Mouse (Mus musculus) kidney, postnatal 10 days (tissue): ENCODE results near the gene Gna11.

ENCODE experiments used
- DNase-seq: peaks from one replicate; pipeline ENCODE4 v3.0.0; 2021; ENCODE audit warnings: mixed read lengths

The Gna11 gene

GRCm38 (mm10) chr10:81499250-81499901, 45.6 kb downstream of the Gna11 start:
- no peak for DNase-seq

- DNase-seq: no peak
Measured at GRCm38 (mm10) chr10:81498316-81499249, 46.4 kb downstream of the Gna11 start.

DNA sequence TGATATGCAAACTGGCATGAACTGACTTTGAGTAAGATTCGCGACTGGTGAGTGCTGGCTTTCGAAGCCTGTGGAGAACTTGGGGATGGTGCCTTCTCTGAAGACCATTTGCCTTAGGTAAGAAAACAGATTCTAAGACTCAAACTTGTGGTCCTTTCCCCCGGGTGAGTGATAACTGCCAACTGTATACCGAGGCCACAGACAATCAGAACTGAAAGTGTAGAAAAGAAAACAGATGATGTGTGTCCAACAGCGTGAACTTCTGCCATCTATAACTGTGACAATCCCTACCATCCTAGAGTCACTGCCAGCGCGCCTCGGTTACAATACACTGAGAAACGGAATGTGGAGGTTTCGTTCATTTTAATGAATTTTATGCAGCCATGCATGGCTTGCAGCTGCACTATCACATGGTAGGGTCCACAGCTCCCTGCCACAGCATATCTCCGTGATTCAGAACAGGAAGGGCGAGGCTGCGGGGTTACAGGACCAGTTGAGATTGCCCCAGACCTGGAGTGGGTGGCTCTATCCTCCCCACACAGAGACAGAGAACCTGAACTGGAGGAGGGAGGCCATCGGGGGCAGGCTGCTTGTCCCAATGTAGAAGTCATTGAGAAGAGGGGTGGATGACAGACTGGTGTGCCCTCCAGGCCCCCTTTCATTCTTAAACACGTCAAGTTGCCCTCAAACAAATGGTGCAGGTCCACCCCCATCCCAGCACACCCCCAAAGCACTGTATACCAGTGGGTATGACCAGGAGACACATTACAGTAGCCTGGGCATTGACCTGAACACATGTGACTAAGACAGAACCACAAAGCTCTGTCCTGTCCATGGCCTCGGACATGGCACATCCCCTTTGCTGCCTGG, 47.4 kb downstream of the Gna11 start:
- no peak for DNase-seq

DNA sequence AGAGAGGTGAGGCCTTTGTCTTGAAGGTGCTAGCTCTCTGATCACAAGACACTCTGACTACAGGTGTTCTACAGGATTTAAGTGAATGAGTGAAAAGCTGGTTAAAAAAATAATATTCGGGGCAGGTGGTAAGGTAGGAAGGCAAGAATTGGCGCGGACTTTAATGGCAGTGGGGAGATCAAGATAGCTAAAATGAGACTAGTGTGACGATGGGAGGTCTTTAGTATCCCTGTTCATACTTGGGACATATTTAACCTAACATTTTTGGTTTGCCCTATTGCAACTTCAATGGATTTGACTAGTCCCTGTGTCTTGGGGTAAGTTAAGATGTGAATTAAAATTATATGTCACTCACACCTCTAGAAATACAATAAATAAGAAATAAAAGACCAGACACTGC, 48.0 kb downstream of the Gna11 start:
- no peak for DNase-seq

GRCm38 (mm10) chr10:81496264-81496901, 48.6 kb downstream of the Gna11 start, which contains the start of gene Ncln:
Ncln (minus strand) TSS chr10:81496392.
- peak; percentile 99 for DNase-seq

DNA sequence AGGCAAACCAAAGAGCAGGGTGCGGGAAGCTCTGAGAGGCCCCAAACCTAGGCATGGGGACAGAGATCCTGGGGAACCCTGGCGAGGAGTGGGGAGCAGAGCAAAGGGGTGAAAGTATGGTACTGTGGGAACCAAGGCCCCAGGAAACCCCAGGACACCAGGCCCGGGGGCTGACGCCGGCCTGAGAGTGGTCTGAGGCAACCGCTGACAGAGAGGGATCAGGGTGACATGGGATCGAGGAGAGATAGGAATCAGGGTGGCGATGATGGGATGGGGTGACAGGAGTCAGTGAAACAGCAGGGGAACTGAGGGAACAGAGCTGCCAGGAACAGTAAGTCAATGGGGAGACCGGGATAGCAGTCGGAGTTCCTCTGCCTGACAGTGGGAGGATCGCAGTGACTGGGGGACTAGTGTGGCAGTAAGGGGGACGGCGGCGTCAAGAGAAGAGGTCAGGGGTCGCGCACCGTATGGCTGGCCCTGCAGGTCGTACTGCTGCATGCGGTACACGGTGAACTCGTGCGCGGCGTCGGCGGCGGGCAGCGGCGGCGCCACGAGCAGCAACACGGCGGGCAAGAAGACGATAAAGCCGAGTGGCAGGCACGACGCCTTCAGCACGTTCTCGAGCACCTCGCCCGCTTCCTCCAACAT, 49.2 kb downstream of the Gna11 start:
- no peak for DNase-seq

DNA sequence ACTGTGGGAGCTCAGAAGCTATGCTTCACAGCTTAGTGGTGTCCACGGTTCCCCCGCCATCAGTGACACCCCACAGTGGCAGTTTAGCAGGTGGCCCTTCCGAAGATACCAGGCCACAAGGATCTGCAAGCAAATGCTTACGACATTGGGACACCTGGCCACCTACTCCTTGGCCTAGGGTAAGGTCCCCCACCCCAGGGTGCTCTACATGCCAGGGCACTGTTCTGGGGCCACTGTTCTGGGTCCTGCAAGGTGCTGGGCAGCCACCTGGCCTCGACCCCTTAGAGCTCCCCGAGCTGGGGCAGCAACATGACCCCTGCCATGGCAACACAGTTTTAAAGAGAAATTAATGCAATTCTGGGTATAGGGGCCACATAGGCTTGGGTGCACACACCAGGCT, 49.8 kb downstream of the Gna11 start:
- DNase-seq: no peak

DNA sequence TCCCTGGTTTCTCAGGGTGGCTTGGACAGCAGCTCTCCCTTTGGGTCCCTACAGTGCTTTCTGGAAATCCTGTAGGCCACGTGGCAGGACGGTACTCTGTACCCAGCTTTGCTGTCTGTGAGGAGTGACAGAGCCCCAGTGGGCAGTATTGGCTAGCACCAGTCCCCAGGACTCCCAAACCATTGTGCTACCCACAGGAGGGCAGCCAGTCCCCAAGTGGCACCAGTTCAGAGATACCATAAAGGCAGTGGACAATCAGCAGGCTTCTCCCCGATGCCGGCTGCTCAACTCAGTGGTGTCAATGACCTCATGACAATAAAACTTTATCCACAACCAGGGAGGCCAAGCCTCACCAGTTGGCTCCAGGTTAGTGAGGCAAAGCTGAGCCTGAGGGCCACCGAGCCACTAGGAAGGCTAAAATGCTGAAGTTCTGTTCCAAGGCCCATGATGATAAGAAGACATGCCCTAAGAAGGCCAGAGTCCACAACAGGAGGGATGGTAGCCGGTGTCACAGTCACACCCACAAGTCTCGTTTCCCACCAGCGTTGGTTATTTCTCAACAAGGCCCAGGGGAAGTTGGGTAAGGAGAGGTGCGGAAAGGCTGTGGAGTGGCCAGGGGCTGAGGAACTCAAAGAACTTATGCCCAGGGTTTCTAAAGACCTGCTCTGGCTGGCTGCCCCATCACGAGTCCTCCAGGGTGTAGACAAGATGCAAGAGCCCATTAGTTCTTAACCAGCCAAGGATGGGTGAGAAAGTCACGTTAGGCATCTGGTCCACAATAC, 50.5 kb downstream of the Gna11 start:
- DNase-seq: no peak

GRCm38 (mm10) chr10:81493601-81494220, 51.3 kb downstream of the Gna11 start:
- DNase-seq: no peak

DNA sequence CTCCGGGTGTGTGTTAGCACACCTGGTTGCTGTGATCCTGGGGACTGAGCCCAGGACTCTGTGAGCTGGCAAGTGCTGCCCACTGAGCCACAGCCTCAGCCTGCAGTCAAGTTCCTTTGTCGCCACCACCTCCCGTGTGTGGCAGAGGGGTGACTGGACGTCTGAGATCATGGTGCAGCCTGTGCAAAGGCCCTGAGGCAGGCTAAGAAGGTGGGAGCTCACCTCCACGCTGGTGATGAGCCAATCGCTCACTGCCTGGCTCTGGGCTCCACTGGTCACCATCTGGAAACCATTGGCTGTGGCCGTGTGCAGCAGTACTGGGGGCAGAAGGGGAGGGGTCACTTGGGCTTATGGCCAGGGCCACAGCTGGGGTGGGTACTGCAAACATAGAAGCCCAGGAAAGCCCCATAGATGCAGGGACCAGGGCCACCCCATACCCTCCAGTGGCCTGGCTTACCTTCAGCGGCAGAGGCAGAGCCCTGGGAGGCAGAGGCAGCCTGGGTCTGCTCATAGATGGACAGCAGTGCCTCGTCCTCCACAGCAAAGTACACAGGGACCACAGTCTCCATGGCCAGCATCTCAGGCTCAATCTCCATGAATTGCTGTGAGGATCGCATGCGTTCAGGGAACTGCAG, 52.3 kb downstream of the Gna11 start:
- DNase-seq: no peak

- DNase-seq: no peak
Measured at GRCm38 (mm10) chr10:81491018-81491417, 54.0 kb downstream of the Gna11 start.

GRCm38 (mm10) chr10:81489941-81490340, 55.0 kb downstream of the Gna11 start:
- no peak for DNase-seq

GRCm38 (mm10) chr10:81488081-81488480, 56.9 kb downstream of the Gna11 start:
- DNase-seq: no peak

GRCm38 (mm10) chr10:81486496-81486895, 58.5 kb downstream of the Gna11 start:
- no peak for DNase-seq

GRCm38 (mm10) chr10:81485479-81486018, 59.4 kb downstream of the Gna11 start:
- no peak for DNase-seq

DNA sequence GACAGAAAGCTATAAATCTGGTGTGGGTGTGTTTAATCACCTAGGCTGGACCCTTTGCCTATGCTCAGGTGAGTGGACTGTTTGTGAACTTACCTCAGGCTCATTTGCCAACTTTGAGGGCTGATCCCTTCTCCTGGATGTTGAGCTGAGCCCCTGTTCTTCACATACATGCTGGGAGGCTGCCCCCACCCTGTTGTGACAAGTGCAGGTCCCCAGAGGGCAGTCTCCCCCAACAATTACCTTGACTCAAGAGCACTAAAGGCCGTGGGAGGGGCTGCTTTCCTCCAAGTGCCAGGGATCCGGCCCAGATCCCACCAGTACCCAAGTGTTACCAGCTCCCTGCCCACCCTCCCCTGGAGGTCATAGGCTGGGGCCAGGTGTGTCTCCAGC, 59.9 kb downstream of the Gna11 start:
- no peak for DNase-seq

DNA sequence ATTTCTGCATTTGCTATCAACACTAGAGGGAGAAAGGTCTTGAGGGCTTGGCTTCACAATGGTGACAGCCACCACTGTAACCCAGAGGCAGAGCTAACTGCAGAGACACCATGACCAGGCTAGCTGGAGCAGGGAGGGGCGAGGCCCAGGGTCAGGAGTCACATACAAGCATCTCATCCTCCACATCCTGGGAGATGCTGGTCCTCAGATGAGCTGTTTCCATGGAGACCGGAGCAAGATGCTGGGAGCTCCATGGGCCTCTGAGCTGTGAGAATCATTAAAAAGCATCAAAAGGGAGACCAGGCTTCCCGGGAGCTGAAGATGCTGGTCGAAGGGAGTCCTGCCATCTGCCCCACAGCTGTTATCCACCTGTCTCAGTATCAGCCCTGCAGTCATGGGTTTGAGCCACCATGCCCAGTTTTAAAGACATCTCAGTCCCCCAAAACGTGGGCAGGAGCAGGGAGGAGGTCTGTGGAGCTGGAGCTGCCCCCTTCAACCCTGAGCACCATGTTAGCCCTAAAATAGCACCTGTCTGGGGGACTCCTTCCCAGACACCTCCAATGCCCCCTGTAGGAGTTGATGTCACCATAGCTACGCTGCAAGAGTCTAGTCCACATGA, 60.4 kb downstream of the Gna11 start:
- DNase-seq: no peak

DNA sequence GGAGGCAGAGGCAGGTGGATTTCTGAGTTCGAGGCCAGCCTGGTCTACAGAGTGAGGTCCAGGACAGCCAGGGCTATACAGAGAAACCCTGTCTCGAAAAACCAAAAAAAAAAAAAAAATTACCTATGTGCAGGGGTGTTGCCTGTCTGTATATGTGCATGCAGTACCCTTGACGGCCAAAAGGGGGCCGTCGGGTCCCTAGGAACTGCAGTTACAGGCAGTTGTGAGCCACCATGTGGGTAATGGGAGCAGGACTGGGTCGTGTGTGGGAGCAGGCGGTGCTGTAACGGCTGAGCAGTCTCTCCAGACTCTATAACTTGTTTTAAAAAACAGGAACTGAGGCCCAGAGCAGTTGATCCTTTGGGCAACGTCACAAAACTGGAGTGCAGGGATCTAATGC, 61.0 kb downstream of the Gna11 start:
- peak; percentile 53 for DNase-seq

GRCm38 (mm10) chr10:81482533-81482889, 62.5 kb downstream of the Gna11 start, which contains the start of gene Celf5:
Celf5 (minus strand) TSS chr10:81482709.
- peak; percentile 67 for DNase-seq
